ENCODE assay signal across 9 mouse cellular contexts in the genomic region with DNA sequence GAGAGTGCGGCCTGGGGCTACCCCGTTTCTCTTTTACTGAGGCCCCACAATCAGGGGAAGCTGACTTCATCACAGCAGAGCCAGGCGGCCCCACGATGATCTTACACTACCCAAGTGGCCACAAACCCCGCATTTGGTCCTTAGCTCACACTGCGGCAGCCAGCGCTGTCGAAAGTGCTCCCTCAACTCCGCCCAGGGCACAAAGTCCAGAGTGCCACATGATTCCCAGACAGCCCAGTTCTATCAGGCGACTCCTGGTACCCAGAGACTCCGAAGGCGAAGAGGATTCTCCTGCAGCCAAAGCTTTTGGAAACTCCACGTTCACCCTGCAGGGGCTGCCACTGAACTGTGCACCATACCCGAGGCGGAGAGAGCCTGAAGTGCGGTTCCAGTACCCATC. TPM values are rescaled to one million over a fixed set of nuclear protein-coding genes. Genes with fewer than 3 reads are reported as not detected.
DNase-seq lines count a peak whose midpoint lies in the region; ATAC-seq lines count a peak whose summit lies in the region.
"Had no signal": no experiment of that assay in that cellular context is flagged by ENCODE, and none has a peak within 500 bp of the region (broad histone marks: within the 10 kb centered on the region; RNA-seq: fewer than 3 reads in every experiment).

No protein-coding gene starts in this region.

- H3K9ac ChIP-seq in intestine, embryonic 16.5 days (ENCODE audit: low read depth, low read length) = no peak overlapping the region
- H3K9ac ChIP-seq in liver, embryonic 11.5 days (ENCODE audit: low read depth, low read length) = no peak overlapping the region

- H3K27ac ChIP-seq in intestine, embryonic 16.5 days (ENCODE audit: low read length) = no peak overlapping the region
- no peak overlapping the region for H3K27ac ChIP-seq in liver, embryonic 11.5 days (ENCODE audit: low read depth, low read length)

- H3K4me2 ChIP-seq in intestine, embryonic 16.5 days (ENCODE audit: low read depth, low read length) = peak overlapping the region; percentile 23; the same call in 1 of the 2 replicates
- peak overlapping the region; percentile 37 for H3K4me2 ChIP-seq in liver, embryonic 11.5 days

- ATAC-seq in intestine, embryonic 16.5 days = peak; percentile 88
- no peak for ATAC-seq in liver, embryonic 11.5 days (replicated peaks; ENCODE audit: low FRiP score)

- peaks cover 66% of the 10 kb centered on the region for H3K27me3 ChIP-seq in intestine, embryonic 16.5 days (replicated peaks; ENCODE audit: control insufficient read depth, insufficient read depth, low read length)
- peaks cover 73% of the 10 kb centered on the region for H3K27me3 ChIP-seq in liver, embryonic 11.5 days (replicated peaks; ENCODE audit: control insufficient read depth, insufficient read depth, low read length)

- no peaks in the 10 kb centered on the region for H3K36me3 ChIP-seq in intestine, embryonic 16.5 days (ENCODE audit: control insufficient read depth, insufficient read depth, low read length)
- H3K36me3 ChIP-seq in liver, embryonic 11.5 days (ENCODE audit: control insufficient read depth, insufficient read depth, low read length) = no peaks in the 10 kb centered on the region

- H3K4me3 ChIP-seq in intestine, embryonic 16.5 days (ENCODE audit: low read length) = peak overlapping the region; percentile 7; the same call in 1 of the 2 replicates
- H3K4me3 ChIP-seq in liver, embryonic 11.5 days (ENCODE audit: low read depth, low read length) = 0 out of 2 replicates have a peak overlapping the region, but pooled peaks have one; percentile 14

- WGBS in intestine, embryonic 16.5 days = 11% methylated on average over 16 of the region's 16 CpGs
- 12% methylated on average over 16 of the region's 16 CpGs for WGBS in liver, embryonic 11.5 days

- H3K9me3 ChIP-seq in intestine, embryonic 16.5 days (ENCODE audit: control insufficient read depth, low read length) = no peaks in the 10 kb centered on the region
- no peaks in the 10 kb centered on the region for H3K9me3 ChIP-seq in liver, embryonic 11.5 days (ENCODE audit: control insufficient read depth, low read length)

- H3K4me1 ChIP-seq in intestine, embryonic 16.5 days (ENCODE audit: control insufficient read depth, insufficient read depth, low read length) = peaks cover 11% of the 10 kb centered on the region
- H3K4me1 ChIP-seq in liver, embryonic 11.5 days (replicated peaks; ENCODE audit: control insufficient read depth, insufficient read depth, low read length) = no peaks in the 10 kb centered on the region; the same call in 1 of the 2 replicates

- DNase-seq in retina, postnatal 1 day = peak; percentile 25
- no peak for DNase-seq in retina, embryonic 14.5 days (ENCODE audit: low spot score)
- no peak for DNase-seq in liver, embryonic 11.5 days (ENCODE audit: low spot score)
- no peak for DNase-seq in cerebellum, adult 8-10 months
- no peak for DNase-seq in thymus, postnatal 4 days
- no peak for DNase-seq in thymus, postnatal 36 days
- no peak for DNase-seq in urinary bladder, postnatal 14 days (ENCODE audit: low spot score)
- DNase-seq: cerebellum, postnatal 10 days had no signal

RNA-seq across cellular contexts. Expression of a gene that starts 4.3 kb away (rescaled TPM):
- polyA plus RNA-seq in intestine, embryonic 16.5 days (2015; fragmentation: Nextera tagmentation; extraction: Ambion mirVana) = not detected in 2 replicates
- 0.06 TPM in 1 of 2 replicates, not detected in the other for polyA plus RNA-seq in liver, embryonic 11.5 days (2014; fragmentation: Nextera tagmentation; extraction: Ambion mirVana)
